Mouse (Mus musculus) liver, embryonic 14.5 days (tissue): ENCODE data around the gene Ssr2.

Experiments
- CTCF ChIP-seq: IDR thresholded peaks from 2 replicates; pipeline ENCODE4 v1.5.1; 2016; ENCODE audit warnings: antibody characterized with exemption, low read depth, control low read depth
- EP300 ChIP-seq: IDR thresholded peaks from 2 replicates; pipeline ENCODE4 v1.6.1; 2016; ENCODE audit warnings: antibody characterized with exemption, low read depth

DNA sequence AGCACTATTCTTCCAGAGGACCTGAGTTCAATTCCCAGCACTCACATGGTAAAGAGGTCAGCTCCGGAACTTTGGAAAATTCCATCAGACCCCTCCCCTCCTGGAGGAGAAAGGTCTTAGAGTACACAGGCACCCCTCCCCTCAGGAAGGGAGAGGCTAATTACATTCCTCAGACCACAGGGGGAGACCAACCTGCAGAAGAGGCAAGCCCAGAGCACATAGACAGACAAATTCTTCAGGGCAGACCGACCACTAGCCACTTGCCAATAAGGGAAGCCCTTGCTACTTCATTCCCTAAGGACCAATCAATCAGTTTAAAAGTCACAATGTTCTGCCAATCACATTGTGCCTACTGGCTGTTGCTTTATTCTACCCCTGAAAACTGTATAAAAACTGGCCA lies 2.8 kb upstream of the Ssr2 start:
- TF ChIP-seq EP300: no peak
- TF ChIP-seq CTCF: no peak
